Mouse (Mus musculus) C2C12 (cell line): ENCODE measurements around the gene Rdh9. TPM values are rescaled to one million over a fixed set of nuclear protein-coding genes. Genes with fewer than 3 reads are reported as not detected.
"Not testable (repeated sequence)": the region's sequence is repeated elsewhere in the genome, so short reads cannot be mapped to it uniquely, and the experiment has no call there.

Source experiments
- H3K27me3 ChIP-seq: one replicate; pipeline ENCODE4 v1.6.1; 2011; ENCODE audit not compliant: control insufficient read depth, insufficient read depth, insufficient read length
- H3K36me3 ChIP-seq: one replicate; pipeline ENCODE4 v1.6.1; 2011; ENCODE audit not compliant: control insufficient read depth, insufficient read depth
- H3K4me3 ChIP-seq: one replicate; pipeline ENCODE4 v1.5.1; 2011; ENCODE audit warnings: mild to moderate bottlenecking, control low read depth; ENCODE audit not compliant: poor library complexity, insufficient read depth, severe bottlenecking
- H3K79me2 ChIP-seq: one replicate; pipeline ENCODE4 v1.6.1; 2011; ENCODE audit not compliant: control insufficient read depth, insufficient read depth
- H3K79me3 ChIP-seq: one replicate; pipeline ENCODE4 v1.6.1; 2011; ENCODE audit warnings: low read depth, control low read depth
- H3ac ChIP-seq: one replicate; pipeline ENCODE3; 2011; ENCODE audit warnings: low read depth; ENCODE audit not compliant: control insufficient read depth, insufficient read length
- CEBPB ChIP-seq: IDR thresholded peaks from one replicate; pipeline ENCODE4 v1.6.1; 2011; ENCODE audit warnings: low read depth, mild to moderate bottlenecking, control low read depth, moderate library complexity
- CTCF ChIP-seq: IDR thresholded peaks from one replicate; pipeline ENCODE4 v1.5.1; 2011; ENCODE audit not compliant: control insufficient read depth, insufficient read depth, insufficient read length
- FOSL1 ChIP-seq: IDR thresholded peaks from one replicate; pipeline ENCODE4 v1.8.0; 2011; ENCODE audit warnings: mild to moderate bottlenecking, low read length; ENCODE audit not compliant: poor library complexity, insufficient read depth, severe bottlenecking
- MAX ChIP-seq: IDR thresholded peaks from one replicate; pipeline ENCODE4 v1.6.1; 2011; ENCODE audit warnings: mild to moderate bottlenecking, control low read depth
- MYOD1 ChIP-seq: IDR thresholded peaks from one replicate; pipeline ENCODE4 v1.6.1; 2011; ENCODE audit warnings: low read depth; ENCODE audit not compliant: control insufficient read depth, insufficient read length
- MYOG ChIP-seq: IDR thresholded peaks from one replicate; pipeline ENCODE4 v1.6.1; 2011; ENCODE audit not compliant: control insufficient read depth, insufficient read length; ENCODE audit errors: extremely low read depth
- USF1 ChIP-seq: IDR thresholded peaks from one replicate; pipeline ENCODE4 v1.6.1; 2011; ENCODE audit warnings: low read depth, mild to moderate bottlenecking, control low read depth, moderate library complexity
- polyA plus RNA-seq: library from polyadenylated mRNA; unstranded; fragments of >200 nt; fragmentation: generic; extraction: Trizol; gene quantifications from one replicate; pipeline ENCODE4 v1.2.1, GENCODE M21; 2012; ENCODE audit warnings: missing spikeins

Gene Rdh9
- polyA plus RNA-seq, 1 experiment = 0.02 TPM

- Histone ChIP-seq H3K4me3 (no peak overlapping the region), H3K79me2 (no peaks in the 10 kb centered on the region), H3K27me3 (no peaks in the 10 kb centered on the region), H3ac (no peak overlapping the region), H3K79me3 (no peaks in the 10 kb centered on the region), H3K36me3 (no peaks in the 10 kb centered on the region)
- no peak for TF ChIP-seq MYOG
- no peak for TF ChIP-seq FOSL1
- TF ChIP-seq MYOD1 = no peak
- no peak for TF ChIP-seq USF1
- no peak for TF ChIP-seq CEBPB
- TF ChIP-seq MAX = no peak
- no peak for TF ChIP-seq CTCF
Observed at GRCm38 (mm10) chr10:127825386-127825785, 49.2 kb downstream of the Rdh9 start.

DNA sequence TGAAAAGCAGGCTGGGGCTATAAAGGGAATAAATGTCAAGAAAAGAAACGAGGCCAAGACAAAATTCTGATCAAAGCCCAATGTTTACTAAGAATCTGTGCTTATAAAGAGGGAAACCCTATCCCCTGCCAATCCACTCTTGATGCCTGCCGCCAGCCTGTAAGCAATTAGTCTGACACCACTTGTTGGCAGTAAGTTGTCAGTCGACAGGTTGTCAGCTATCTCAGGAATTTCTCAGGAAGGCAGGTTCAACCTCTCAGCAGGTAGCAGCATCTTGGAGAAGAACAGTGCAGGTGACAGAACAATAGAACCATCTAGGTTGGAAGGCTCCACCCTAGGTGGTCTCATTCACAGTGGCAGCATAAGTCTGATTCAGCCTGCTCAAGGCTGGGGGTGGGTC is 52.9 kb downstream of the Rdh9 start:
- no peak overlapping the region for H3K4me3 ChIP-seq
- H3K79me2 ChIP-seq = no peaks in the 10 kb centered on the region
- no peaks in the 10 kb centered on the region for H3K36me3 ChIP-seq
- no peak overlapping the region for H3ac ChIP-seq
- no peaks in the 10 kb centered on the region for H3K27me3 ChIP-seq
- no peak for TF ChIP-seq CTCF
- no peak for TF ChIP-seq MYOG
- TF ChIP-seq MAX = no peak
- no peak for TF ChIP-seq MYOD1
- TF ChIP-seq CEBPB = no peak
- TF ChIP-seq USF1 = no peak
- no peak for TF ChIP-seq FOSL1
- no peaks in the 10 kb centered on the region for H3K79me3 ChIP-seq

GRCm38 (mm10) chr10:127834186-127834585 is 58.0 kb downstream of the Rdh9 start:
- H3K36me3 ChIP-seq, H3K79me3 ChIP-seq, H3K79me2 ChIP-seq, H3K4me3 ChIP-seq, H3ac ChIP-seq, H3K27me3 ChIP-seq: not testable (repeated sequence)

DNA sequence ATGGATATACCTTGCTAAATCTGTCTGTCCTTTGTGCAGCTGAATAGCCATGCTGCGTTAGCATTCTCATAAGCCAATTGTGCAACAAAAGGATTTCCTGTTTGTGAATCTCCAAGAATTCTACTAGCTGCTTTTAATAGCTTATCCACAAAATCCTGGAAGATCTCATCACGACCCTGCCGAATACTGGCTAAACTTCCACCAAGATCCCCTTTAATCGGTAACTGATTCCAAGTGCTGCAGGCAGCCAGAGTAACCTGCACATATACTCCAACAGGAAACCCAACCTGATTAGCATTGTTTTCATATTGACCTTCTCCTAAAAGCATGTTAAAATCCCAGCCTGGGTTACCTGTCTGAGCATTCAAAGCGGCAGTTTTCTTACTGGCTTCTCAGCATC is 59.1 kb downstream of the Rdh9 start:
- no peak for TF ChIP-seq CTCF
- TF ChIP-seq USF1 = no peak
- TF ChIP-seq MAX = no peak
- TF ChIP-seq FOSL1 = no peak
- no peak for TF ChIP-seq MYOD1
- no peak for TF ChIP-seq CEBPB
- TF ChIP-seq MYOG = no peak
- no peak overlapping the region for H3ac ChIP-seq
- H3K79me2 ChIP-seq = no peaks in the 10 kb centered on the region
- H3K4me3 ChIP-seq = no peak overlapping the region
- no peaks in the 10 kb centered on the region for H3K27me3 ChIP-seq
- no peaks in the 10 kb centered on the region for H3K79me3 ChIP-seq
- H3K36me3 ChIP-seq = no peaks in the 10 kb centered on the region

DNA sequence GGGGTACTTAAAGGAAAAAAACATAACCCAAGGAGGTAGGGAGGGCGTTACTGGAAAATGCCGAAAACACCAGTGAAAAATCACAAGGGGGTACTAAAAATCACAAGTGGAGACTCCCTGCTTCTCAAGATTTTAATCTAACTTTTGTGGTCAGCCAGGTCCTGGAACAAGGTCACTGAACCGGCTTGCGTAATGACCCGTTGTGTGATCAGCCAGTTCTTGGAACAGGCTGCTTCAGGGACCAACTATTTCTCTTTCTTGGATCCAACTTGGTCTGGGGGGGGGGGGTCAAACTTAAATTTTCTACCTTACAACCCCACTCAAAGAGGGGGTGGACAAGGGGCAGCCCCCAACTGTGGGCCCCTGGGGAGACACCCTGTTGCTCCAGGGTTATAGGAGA is 61.6 kb downstream of the Rdh9 start:
- H3K79me2 ChIP-seq, H3K79me3 ChIP-seq, H3K4me3 ChIP-seq, H3ac ChIP-seq, H3K27me3 ChIP-seq, H3K36me3 ChIP-seq: not testable (repeated sequence)

GRCm38 (mm10) chr10:127838539-127838938 is 62.4 kb downstream of the Rdh9 start:
- no peak overlapping the region for H3ac ChIP-seq
- peaks cover under 1% of the 10 kb centered on the region for H3K27me3 ChIP-seq
- H3K79me3 ChIP-seq = no peaks in the 10 kb centered on the region
- H3K4me3 ChIP-seq = no peak overlapping the region
- no peaks in the 10 kb centered on the region for H3K36me3 ChIP-seq
- TF ChIP-seq CTCF = no peak
- TF ChIP-seq MAX = no peak
- no peak for TF ChIP-seq USF1
- no peak for TF ChIP-seq MYOD1
- TF ChIP-seq CEBPB = no peak
- no peak for TF ChIP-seq MYOG
- TF ChIP-seq FOSL1 = no peak
- H3K79me2 ChIP-seq = no peaks in the 10 kb centered on the region

- no peak overlapping the region for H3ac ChIP-seq
- peaks cover 12% of the 10 kb centered on the region for H3K27me3 ChIP-seq
- H3K79me3 ChIP-seq = no peaks in the 10 kb centered on the region
- H3K79me2 ChIP-seq = no peaks in the 10 kb centered on the region
- H3K4me3 ChIP-seq = no peak overlapping the region
- no peak for TF ChIP-seq MYOD1
- TF ChIP-seq CEBPB = no peak
- no peak for TF ChIP-seq MAX
- TF ChIP-seq MYOG = no peak
- TF ChIP-seq USF1 = no peak
- TF ChIP-seq CTCF = no peak
- no peak for TF ChIP-seq FOSL1
- no peaks in the 10 kb centered on the region for H3K36me3 ChIP-seq
Observed at GRCm38 (mm10) chr10:127840776-127841175, 64.6 kb downstream of the Rdh9 start.

Other genes with a start within 250 kb of the Rdh9 start
- gene Nxph4, start 241.8 kb upstream of the Rdh9 start, polyA plus RNA-seq = 1.2 TPM
- gene Lrp1, start 155.2 kb upstream of the Rdh9 start, polyA plus RNA-seq = 190 TPM
- 0.26 TPM for gene Stat6, start 133.4 kb upstream of the Rdh9 start, polyA plus RNA-seq
- gene Nemp1, start 109.5 kb upstream of the Rdh9 start, polyA plus RNA-seq = 6.8 TPM
- 108 TPM for gene Nab2, start 107.8 kb upstream of the Rdh9 start, polyA plus RNA-seq
- gene Myo1a, start 71.2 kb upstream of the Rdh9 start, polyA plus RNA-seq = 0.16 TPM
- not detected for gene Tac2, start 51.9 kb upstream of the Rdh9 start, polyA plus RNA-seq
- gene Zbtb39, start 36.8 kb upstream of the Rdh9 start, polyA plus RNA-seq = 3.5 TPM
- gene Gpr182, start 24.7 kb upstream of the Rdh9 start, polyA plus RNA-seq = 0.09 TPM
- gene Rdh1, start 16.7 kb upstream of the Rdh9 start, polyA plus RNA-seq = 0.01 TPM
- not detected for gene Rdh16f1, start 16.6 kb upstream of the Rdh9 start, polyA plus RNA-seq
- gene Rdh16, start 24.8 kb downstream of the Rdh9 start, polyA plus RNA-seq = not detected
- gene Rdh19, start 73.5 kb downstream of the Rdh9 start, polyA plus RNA-seq = not detected
- gene Rdh16f2, start 90.1 kb downstream of the Rdh9 start, polyA plus RNA-seq = not detected
- gene Rdh7, start 112.4 kb downstream of the Rdh9 start, polyA plus RNA-seq = not detected
- not detected for gene Sdr9c7, start 122.1 kb downstream of the Rdh9 start, polyA plus RNA-seq
- gene Hsd17b6, start 231.2 kb downstream of the Rdh9 start, polyA plus RNA-seq = not detected
- gene Prim1, start 238.8 kb downstream of the Rdh9 start, polyA plus RNA-seq = 27.8 TPM